8 mouse cellular contexts compared by ENCODE assay signal in the genomic region with DNA sequence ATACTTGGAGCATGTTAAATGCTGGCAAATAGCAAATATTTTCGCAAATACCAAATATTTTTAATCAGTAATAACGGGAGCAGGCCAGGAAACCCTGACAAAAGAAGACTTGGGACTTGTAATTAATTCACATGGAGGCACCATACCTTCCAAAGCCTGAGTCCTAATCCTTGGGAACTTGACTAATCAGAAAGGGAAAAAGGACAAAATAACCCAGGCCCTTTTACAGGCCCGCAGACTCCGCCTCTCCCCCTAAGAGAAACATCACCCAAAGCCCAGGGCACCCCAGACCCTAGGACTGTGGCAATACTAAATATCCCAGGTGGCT. TPM values are rescaled to one million over a fixed set of nuclear protein-coding genes. Genes with fewer than 3 reads are reported as not detected.
DNase-seq lines count a peak whose midpoint lies in the region; ATAC-seq and TF ChIP-seq lines count a peak whose summit lies in the region.

No protein-coding gene starts in this region.

- peaks cover 14% of the 10 kb centered on the region for H3K4me1 ChIP-seq in heart, embryonic 16.5 days (ENCODE audit: control insufficient read depth, insufficient read depth, low read length)
- peaks cover 11% of the 10 kb centered on the region; the same call in 1 of the 2 replicates for H3K4me1 ChIP-seq in hindbrain, embryonic 12.5 days
- H3K4me1 ChIP-seq in midbrain, embryonic 12.5 days = peaks cover 17% of the 10 kb centered on the region

- in situ Hi-C loops in Patski (cut with MboI; ENCODE audit: low pct_unique_long_range_greater_than_20kb) = loop anchor here (5.0 to 25.0 kb wide), 3 partner anchors 397 to 593 kb away; no protein-coding TSS in a partner anchor

- TF ChIP-seq CTCF in Patski (IDR thresholded peaks at IDR 0.05) = no peak

- H3K36me3 ChIP-seq in heart, embryonic 16.5 days (ENCODE audit: control insufficient read depth, insufficient read depth) = no peaks in the 10 kb centered on the region
- H3K36me3 ChIP-seq in hindbrain, embryonic 12.5 days = no peaks in the 10 kb centered on the region
- H3K36me3 ChIP-seq in midbrain, embryonic 12.5 days = no peaks in the 10 kb centered on the region

- peak overlapping the region; percentile 93 for H3K4me3 ChIP-seq in heart, embryonic 16.5 days (ENCODE audit: low read length)
- H3K4me3 ChIP-seq in hindbrain, embryonic 12.5 days = peak overlapping the region; percentile 66
- H3K4me3 ChIP-seq in midbrain, embryonic 12.5 days = peak overlapping the region; percentile 69

- POLR2A ChIA-PET in Patski (lab: Charles Lee) = no interaction called here

- peak overlapping the region; percentile 76 for H3K4me2 ChIP-seq in heart, embryonic 16.5 days (ENCODE audit: low read depth, low read length)
- H3K4me2 ChIP-seq in hindbrain, embryonic 12.5 days (replicated peaks) = peak overlapping the region; percentile 83
- peak overlapping the region; percentile 67 for H3K4me2 ChIP-seq in midbrain, embryonic 12.5 days (replicated peaks)

- CTCF ChIA-PET in Patski (lab: Charles Lee) = interaction anchor here (1.1 kb wide), 1 partner anchor 15 kb away, joined by 4 read pairs; no protein-coding TSS in a partner anchor

- no peak for DNase-seq in heart, adult 18-20 months
- DNase-seq in Patski (ENCODE audit: low read depth, low spot score) = no peak
- DNase-seq in cerebellum, adult 8-10 months = no peak
- no peak for DNase-seq in ovary, postnatal 36 days (ENCODE audit: low spot score)
- no peak for DNase-seq in thymus, postnatal 4 days

- H3K9ac ChIP-seq in heart, embryonic 16.5 days (ENCODE audit: low read length) = peak overlapping the region; percentile 84
- peak overlapping the region; percentile 61 for H3K9ac ChIP-seq in hindbrain, embryonic 12.5 days
- peak overlapping the region; percentile 60 for H3K9ac ChIP-seq in midbrain, embryonic 12.5 days (replicated peaks)

- no peak for ATAC-seq in heart, embryonic 16.5 days (replicated peaks; ENCODE audit: extremely low read depth, insufficient read depth, low FRiP score)
- ATAC-seq in Patski = peak; percentile 8
- no peak for ATAC-seq in hindbrain, embryonic 12.5 days (ENCODE audit: low FRiP score)
- ATAC-seq in midbrain, embryonic 12.5 days (ENCODE audit: low FRiP score, low read depth) = no peak

- H3K27ac ChIP-seq in heart, embryonic 16.5 days (ENCODE audit: low read length) = peak overlapping the region; percentile 78
- H3K27ac ChIP-seq in hindbrain, embryonic 12.5 days = peak overlapping the region; percentile 55; the same call in 1 of the 2 replicates
- H3K27ac ChIP-seq in midbrain, embryonic 12.5 days (replicated peaks) = peak overlapping the region; percentile 79

- 9% methylated on average over 4 of the region's 4 CpGs for WGBS in heart, embryonic 16.5 days
- WGBS in hindbrain, embryonic 12.5 days = 4% methylated on average over 4 of the region's 4 CpGs
- WGBS in midbrain, embryonic 12.5 days = 5% methylated on average over 4 of the region's 4 CpGs

- H3K9me3 ChIP-seq in heart, embryonic 16.5 days (replicated peaks; ENCODE audit: control insufficient read depth, low read length) = no peaks in the 10 kb centered on the region
- no peaks in the 10 kb centered on the region for H3K9me3 ChIP-seq in hindbrain, embryonic 12.5 days (replicated peaks)
- no peaks in the 10 kb centered on the region for H3K9me3 ChIP-seq in midbrain, embryonic 12.5 days

- H3K27me3 ChIP-seq in heart, embryonic 16.5 days (ENCODE audit: control insufficient read depth, insufficient read depth, low read length) = no peaks in the 10 kb centered on the region
- H3K27me3 ChIP-seq in Patski = no peaks in the 10 kb centered on the region
- no peaks in the 10 kb centered on the region for H3K27me3 ChIP-seq in hindbrain, embryonic 12.5 days
- H3K27me3 ChIP-seq in midbrain, embryonic 12.5 days = no peaks in the 10 kb centered on the region

RNA-seq across cellular contexts. Expression of gene Kif18a, which starts 0.3 kb away (rescaled TPM):
- 10.6 and 13.9 TPM in 2 replicates for polyA plus RNA-seq in heart, embryonic 16.5 days (2015; fragmentation: Nextera tagmentation; extraction: Ambion mirVana)
- under 1 TPM; 0.74 to 0.93 TPM for total RNA-seq in heart, adult 18-20 months (2021)
- 6.6 TPM for polyA plus RNA-seq in Patski (2021)
- polyA plus RNA-seq in hindbrain, embryonic 12.5 days (2016; fragmentation: Nextera tagmentation; extraction: Ambion mirVana) = 22.1 and 23.2 TPM in 2 replicates
- 35.8 and 36.0 TPM in 2 replicates for polyA plus RNA-seq in midbrain, embryonic 12.5 days (2016; fragmentation: Nextera tagmentation; extraction: Ambion mirVana)

RNA-seq across cellular contexts. Expression of gene Mettl15, which starts 0.3 kb away (rescaled TPM):
- polyA plus RNA-seq in heart, embryonic 16.5 days (2015; fragmentation: Nextera tagmentation; extraction: Ambion mirVana) = 18.9 and 19.1 TPM in 2 replicates
- total RNA-seq in heart, adult 18-20 months (2021) = 10 to 100 TPM; 12.4 to 12.9 TPM
- 5.6 TPM for polyA plus RNA-seq in Patski (2021)
- 10.1 and 12.0 TPM in 2 replicates for polyA plus RNA-seq in hindbrain, embryonic 12.5 days (2016; fragmentation: Nextera tagmentation; extraction: Ambion mirVana)
- 11.8 and 12.2 TPM in 2 replicates for polyA plus RNA-seq in midbrain, embryonic 12.5 days (2016; fragmentation: Nextera tagmentation; extraction: Ambion mirVana)
